Mouse (Mus musculus) spleen, postnatal 14 days (tissue): Measurements from ENCODE around the gene Usp38.

Source experiments
- DNase-seq, 2 experiments: peaks; one replicate each; pipeline ENCODE4 v3.0.0; 2021 to 2022; ENCODE audit warnings: low spot score in 2 of 2

The Usp38 gene

DNA sequence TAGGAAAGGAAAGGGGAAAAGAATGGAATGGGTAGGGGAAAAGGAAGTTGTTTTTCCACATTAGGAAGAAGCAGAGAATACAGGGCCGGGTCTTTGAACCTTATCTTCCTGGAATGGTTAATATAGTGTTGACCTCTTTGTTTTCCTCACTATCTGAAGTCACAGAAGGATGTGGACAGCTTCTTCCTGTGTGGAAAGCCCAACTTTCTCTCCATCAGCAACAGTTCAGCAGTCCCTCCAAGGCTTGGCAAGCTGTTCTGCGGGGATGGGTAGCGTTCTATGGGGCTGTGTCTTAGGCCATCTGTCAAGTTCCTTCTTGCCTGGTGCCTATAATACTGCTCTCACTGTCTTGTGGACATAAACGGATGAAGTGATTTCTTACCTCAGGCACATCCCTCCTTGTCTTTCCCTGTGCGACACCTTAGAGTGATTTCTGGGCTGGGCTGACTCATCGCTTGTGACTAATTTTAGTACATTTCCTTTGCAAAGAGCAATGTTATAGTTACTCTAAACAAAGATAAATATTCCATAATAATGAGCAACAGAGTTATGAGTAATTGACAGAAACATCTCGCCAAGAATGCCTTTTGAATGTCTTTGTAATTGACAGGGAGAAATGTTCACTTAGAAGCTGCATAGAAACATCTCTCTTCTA, 52.7 kb downstream of the Usp38 start:
- DNase-seq: no peak

DNA sequence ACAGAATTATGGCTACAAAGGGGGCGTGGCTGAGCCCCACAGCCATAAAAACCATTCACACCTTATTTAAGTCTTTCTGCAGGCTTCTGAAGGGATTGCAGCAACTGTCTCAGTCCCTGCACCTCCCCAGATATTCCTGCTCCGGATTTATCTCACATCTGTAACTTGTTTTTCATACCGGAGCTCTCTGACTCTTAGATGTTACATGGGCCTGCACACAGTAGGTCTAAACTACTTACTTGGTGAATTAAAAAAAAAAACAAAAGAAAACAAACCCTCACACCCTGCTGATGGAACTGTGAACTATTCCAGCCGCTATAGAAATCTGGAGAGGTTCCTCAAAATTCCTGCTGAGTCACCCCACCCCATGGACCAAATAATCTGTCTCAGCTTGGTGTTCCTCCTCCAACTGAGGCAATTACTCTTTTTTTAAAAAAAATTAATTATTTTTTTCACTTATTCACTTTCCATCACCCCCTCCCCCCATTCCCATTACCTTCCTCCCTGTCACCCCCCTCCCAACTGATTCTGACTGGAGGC, 53.6 kb downstream of the Usp38 start:
- no peak for DNase-seq

DNA sequence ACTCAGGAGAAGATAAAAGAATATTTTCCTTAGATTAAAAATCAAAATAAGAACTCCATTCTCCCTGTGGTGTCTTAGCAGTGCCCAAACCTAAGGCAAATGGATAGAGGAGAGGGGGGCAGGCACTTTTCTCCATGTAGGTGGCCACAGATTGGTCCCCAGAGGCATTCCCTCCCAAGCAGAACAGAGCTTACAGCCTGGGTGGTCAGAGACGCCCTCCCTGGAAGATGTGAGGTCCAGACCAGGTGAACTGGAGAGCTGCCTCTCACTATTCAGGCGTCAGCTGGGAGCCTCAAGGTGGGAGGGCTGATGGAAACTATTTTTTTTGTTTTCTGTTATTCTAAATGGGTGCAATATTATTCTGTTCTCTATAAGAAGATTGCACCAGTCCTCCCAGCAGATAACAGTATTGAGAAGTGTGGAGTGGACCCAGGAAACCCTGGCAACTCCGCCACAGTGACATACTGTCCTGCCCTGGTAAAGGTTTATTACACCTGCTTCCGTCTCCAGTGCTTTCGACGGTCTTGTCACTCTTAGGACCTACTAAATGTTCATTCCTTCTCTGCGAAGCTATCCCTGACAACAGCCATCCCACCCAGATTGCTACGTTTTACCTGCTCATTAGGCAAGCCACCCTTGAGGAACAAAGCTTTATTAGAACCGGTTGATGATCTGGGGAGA, 55.0 kb downstream of the Usp38 start:
- no peak for DNase-seq

DNA sequence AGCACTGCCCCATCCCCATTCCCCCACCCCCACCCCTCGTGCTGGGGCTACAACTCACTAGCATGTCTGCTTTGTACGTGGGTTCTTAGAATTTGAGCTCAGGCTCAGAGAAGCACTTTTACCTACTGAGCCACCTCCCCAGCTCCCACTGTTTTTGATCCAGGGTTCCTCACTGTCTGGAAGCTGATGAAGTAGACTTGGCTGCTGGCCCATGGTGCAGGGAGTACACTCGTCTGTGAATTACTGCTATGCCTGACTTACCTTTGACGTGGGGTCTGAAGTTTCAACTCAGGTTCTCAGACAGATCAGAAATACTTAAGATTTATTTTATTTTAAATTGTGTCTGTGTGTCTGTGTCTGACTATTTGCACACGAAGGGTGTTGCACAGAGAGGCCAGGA, 57.0 kb downstream of the Usp38 start:
- no peak for DNase-seq

DNA sequence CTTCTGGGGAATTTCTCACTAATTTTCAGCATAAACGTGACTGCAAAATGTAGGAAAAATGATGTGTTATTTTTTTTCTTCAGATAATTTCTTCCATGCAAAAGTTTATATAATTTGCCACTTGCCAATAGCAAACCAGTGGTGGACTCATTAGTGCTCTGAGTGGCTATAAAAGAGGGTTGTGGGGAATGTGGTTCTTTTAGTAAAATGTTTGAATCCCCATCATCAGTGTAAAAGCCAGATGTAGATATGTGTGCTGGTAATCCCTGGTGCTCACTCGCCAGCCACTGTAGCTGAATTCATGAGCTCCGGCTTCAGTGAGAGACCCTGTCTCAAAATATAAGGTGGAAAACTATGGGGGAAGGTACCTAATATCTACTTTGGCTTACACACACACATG, 61.8 kb downstream of the Usp38 start:
- no peak for DNase-seq

DNA sequence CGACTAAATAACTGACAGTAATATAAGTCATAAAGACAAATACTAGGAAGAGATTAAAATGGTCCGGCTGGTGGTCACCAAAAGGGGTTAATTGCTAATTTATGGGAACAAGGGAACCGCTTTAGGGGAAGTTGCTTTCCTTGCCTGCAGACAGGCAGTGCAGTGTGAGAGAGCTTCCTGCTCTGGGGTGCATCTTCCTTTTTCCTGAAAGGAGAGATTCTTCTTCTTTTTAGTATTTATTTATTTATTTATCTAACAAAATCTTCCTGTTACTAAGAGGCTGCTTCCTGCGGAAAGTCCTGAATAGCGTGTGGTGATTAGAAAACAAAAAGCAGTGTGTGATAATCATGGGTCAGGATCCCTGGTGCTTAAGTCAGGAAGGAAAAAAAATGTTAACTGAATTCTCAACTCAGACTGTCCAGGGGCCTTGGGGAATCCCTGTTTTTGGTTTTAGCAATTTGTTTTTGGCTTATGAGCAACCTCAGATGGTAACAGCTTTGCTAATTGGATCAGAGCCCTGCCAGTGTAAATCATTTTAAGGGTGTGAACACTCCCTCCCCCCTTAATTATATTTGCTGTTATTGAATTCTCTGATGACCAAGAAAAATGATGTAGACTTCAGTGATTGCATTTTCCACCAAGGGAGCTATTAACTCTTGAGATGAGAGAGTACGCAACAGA, 62.4 kb downstream of the Usp38 start:
- no peak for DNase-seq

DNA sequence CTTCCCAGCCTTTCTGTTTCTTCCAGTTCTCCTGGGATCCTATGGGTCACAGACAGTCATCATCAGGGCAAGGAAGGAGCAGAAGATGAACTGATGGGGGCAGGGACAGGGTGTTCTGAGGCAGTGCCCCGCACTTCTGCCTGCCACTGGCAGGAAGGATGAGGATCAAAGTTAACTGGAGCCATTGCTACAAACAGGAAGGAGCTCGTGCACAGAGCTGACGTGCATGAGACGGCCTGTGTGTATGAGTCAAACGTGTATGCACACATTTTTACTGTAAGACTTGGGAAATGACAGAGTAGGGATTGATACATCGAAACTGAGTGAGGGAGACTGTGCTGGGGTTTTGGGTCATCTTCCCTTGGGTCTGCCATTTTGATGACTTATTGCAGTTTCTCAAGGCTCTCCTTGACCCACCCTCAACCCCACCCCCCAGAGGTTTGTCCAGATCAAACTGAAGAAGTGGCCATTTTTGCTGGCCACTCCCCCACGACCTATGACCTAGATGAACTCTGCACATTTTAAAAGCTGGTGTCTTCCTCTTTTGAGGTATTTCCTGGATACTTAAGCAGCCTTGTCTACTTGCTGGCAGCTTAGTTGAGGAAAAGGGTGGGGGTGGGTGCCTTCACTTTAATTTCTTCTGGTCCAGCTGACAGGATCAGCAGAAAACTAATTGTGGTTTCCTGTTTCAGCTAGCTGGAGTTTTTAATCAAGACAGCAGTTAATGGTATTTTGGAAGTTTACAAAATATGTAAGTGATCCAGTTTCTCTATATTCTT, 66.1 kb downstream of the Usp38 start:
- no peak for DNase-seq

DNA sequence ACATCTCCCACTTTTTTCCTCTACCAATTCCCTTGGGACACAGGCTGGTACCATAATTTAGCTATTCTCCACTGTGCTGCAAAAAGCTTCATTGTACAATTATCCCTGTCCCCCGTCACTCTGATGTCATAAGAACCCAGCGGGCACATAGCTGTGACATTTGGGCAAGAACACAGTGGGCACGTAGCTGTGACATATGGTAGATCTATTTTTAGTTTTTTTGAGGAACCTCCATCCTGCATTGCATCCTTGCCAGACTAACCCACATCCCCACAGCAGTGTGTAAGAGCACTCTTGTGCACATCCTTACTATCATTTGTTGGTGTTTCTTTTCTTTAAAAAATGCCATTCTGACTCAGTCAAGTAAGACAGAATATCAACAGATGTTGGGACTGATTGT, 71.0 kb downstream of the Usp38 start:
- DNase-seq: no peak

DNA sequence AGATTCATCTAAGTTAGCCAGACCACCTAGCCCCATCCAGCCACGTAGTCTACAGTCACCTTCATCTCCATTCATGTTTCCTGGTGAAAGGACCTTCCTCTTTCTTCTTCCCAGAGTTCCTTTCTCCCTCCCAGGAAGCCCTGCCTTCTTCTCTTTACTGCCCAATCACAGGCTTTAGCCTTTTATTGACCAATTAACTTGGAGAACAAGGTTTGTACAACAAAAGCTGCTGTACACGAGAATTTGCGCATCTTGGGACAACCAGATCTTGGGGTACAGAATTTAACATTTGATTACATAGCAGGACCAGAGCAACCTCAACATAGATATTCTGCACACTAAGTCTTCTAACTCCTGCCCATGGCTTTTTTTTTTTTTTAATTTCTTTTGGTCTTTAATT, 73.1 kb downstream of the Usp38 start:
- DNase-seq: no peak

DNA sequence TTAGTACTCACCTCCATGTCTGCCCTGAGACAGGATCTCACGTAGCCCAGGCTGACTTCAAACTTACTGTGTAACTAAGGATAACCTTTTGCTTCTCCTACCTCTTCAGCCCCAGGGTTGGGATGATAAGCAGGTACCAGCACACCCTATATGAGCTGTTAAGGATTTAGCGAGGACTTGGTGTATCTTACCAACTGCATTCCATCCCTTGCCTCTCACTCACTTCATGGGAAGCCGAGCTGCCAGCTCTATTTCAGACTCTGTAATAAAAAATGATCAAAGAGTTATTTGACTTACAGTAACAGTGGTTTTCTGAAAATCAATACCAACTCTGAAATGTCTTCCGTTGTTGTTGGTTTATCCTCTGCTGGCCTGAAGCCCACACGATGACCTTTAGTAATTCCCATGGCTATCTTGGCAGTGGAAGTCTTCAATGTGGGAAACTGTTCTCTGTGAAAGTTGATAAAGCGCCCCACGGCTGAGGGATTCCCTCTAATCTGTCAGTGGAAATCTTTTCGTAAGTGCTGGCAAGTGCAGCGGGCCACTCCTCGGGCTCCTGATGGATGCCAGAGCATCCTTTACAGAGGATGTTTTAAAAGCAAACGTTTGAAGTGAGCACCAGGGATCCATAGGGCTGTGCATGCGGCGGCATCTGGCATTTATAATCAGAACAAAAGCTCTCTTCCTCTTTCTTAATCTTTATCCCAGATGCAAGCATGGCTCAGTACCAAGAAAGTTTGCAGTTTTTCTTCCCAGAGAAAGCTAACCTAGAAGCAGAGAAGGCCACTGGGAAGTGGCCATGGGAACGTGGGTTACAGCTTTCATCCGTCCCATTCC, 76.7 kb downstream of the Usp38 start:
- no peak for DNase-seq
